Mouse (Mus musculus) heart, embryonic 14.5 days (tissue): ENCODE data around the gene Dll4. TPM values are rescaled to one million over a fixed set of nuclear protein-coding genes. Genes with fewer than 3 reads are reported as not detected.

ENCODE experiments used
- ATAC-seq: fragments of 200-750 bp; cut with Nextera tagmentation; 2 replicates; pipeline ENCODE4 v1.8.0; 2017; ENCODE audit warnings: low read depth, moderate TSS enrichment; ENCODE audit not compliant: insufficient number of reproducible peaks, insufficient read depth, low FRiP score
- H3K27ac ChIP-seq, 2 experiments: fragments of 200-500 bp in 1 of 2; fragments of 300-500 bp in 1 of 2; sonication (generic) in 1 of 2; replicated peaks in 1 of 2; 2 replicates each; pipeline ENCODE4 v1.5.1; 2012 to 2014; ENCODE audit warnings: low read depth in 2 of 2, low read length in 2 of 2, control low read depth in 1 of 2, mild to moderate bottlenecking in 1 of 2, mixed read lengths in 1 of 2; ENCODE audit not compliant: control insufficient read depth in 1 of 2, insufficient read depth in 1 of 2
- H3K27me3 ChIP-seq: fragments of 300-500 bp; sonication (generic); 2 replicates; pipeline ENCODE4 v1.6.1; 2014; ENCODE audit warnings: mild to moderate bottlenecking, low read length, control low read depth; ENCODE audit not compliant: control insufficient read depth, insufficient read depth
- H3K36me3 ChIP-seq: fragments of 300-500 bp; sonication (generic); 2 replicates; pipeline ENCODE4 v1.6.1; 2014; ENCODE audit warnings: mild to moderate bottlenecking, control low read depth, low read length, mixed read lengths; ENCODE audit not compliant: control insufficient read depth, insufficient read depth
- H3K4me1 ChIP-seq, 2 experiments: fragments of 200-500 bp in 1 of 2; fragments of 300-500 bp in 1 of 2; sonication (generic) in 1 of 2; 2 replicates each; pipeline ENCODE4 v1.6.1; 2012 to 2014; ENCODE audit warnings: low read length in 2 of 2, control low read depth in 1 of 2, mixed read lengths in 1 of 2; ENCODE audit not compliant: control insufficient read depth in 2 of 2, insufficient read depth in 2 of 2
- H3K4me2 ChIP-seq: fragments of 300-500 bp; sonication (generic); 2 replicates; pipeline ENCODE4 v1.6.1; 2014; ENCODE audit warnings: mild to moderate bottlenecking, low read length
- H3K4me3 ChIP-seq, 2 experiments: fragments of 200-500 bp in 1 of 2; fragments of 300-500 bp in 1 of 2; sonication (generic) in 1 of 2; 2 replicates each; pipeline ENCODE4 v1.5.1; 2012 to 2014; ENCODE audit warnings: low read length in 2 of 2, mild to moderate bottlenecking in 2 of 2, control low read depth in 1 of 2, low read depth in 1 of 2, moderate library complexity in 1 of 2; ENCODE audit not compliant: control insufficient read depth in 1 of 2, insufficient read depth in 1 of 2
- H3K9ac ChIP-seq: fragments of 300-500 bp; sonication (generic); 2 replicates; pipeline ENCODE4 v1.6.1; 2014; ENCODE audit warnings: mild to moderate bottlenecking, low read length
- H3K9me3 ChIP-seq: fragments of 300-500 bp; sonication (generic); 2 replicates; pipeline ENCODE4 v1.6.1; 2016; ENCODE audit warnings: low read length, control low read depth; ENCODE audit not compliant: control insufficient read depth
- WGBS: fragments of 180-500 bp; shearing (Covaris S2); extraction: QIAGEN DNeasy Blood & Tissue Kit; methylation state at CpG from one replicate; pipeline ENCODE4 v1.1.7; 2014; 5-methylcytosine and 5-hydroxymethylcytosine counted together
- polyA plus RNA-seq: library from polyadenylated mRNA; unstranded; fragments of >200 nt; fragmentation: Nextera tagmentation; extraction: Ambion mirVana; gene quantifications from 2 replicates; pipeline ENCODE4 v1.2.1, GENCODE M21; 2014

Dll4 gene
- polyA plus RNA-seq, 1 experiment from 2014 or later, result 6.9 TPM

DNA sequence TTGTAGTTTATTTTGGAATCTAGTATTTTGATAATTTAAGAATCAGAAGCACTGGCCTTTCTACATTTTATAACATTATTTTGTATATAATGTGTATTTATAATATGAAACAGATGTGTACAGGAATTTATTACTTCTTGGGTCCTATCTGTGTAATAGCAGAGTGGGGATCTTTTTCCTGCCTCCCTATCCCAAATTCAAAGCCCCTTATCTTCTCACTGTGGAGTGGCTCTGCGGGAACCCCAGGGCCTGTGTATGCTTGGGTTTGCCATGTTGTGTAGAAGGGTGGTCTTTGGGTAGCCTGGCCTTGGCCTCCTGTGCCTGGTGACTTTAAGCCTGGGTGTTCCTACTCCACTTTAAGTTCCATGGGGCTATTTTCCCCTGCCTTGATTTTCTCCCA, 10.0 kb downstream of the Dll4 start:
- Histone ChIP-seq H3K4me3 (no peak overlapping the region), H3K4me2 (peak overlapping the region; percentile 25; the same call in 1 of the 2 replicates), H3K27me3 (peaks cover 20% of the 10 kb centered on the region), H3K9ac (no peak overlapping the region), H3K27ac (peak overlapping the region in 1 of 2 experiments; percentile 55; a peak in 3 of 4 replicates), H3K36me3 (0 out of 2 replicates have a peak, but pooled peaks cover 4% of the 10 kb centered on the region), H3K4me1 (peaks cover 5 to 6% of the 10 kb centered on the region in 2 experiments), H3K9me3 (no peaks in the 10 kb centered on the region)
- no peak for ATAC-seq
- 68% methylated on average over 1 of the region's 1 CpGs for WGBS

DNA sequence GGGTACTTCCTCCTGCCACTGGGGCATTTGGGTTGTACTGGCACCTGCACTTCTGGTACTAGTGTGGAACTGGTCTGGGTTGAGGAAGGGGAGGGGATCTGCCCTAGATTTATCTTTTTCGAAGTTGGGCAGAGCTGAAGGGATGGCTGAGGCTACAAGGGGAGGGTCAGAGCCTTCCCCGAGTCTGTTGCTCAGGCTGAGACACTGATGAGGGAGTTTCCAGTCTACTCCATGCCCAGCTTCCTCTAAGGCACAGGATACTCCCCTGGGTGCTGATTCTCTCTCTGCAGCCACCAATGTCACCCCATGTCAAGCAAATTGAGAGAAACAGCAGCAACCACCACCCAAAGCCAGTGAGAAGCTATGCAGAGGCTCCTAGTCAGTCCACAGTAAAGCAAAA, 10.4 kb downstream of the Dll4 start:
- no peaks in the 10 kb centered on the region for H3K9me3 ChIP-seq
- H3K27me3 ChIP-seq, result peaks cover 16% of the 10 kb centered on the region
- peaks cover 5 to 6% of the 10 kb centered on the region in 2 experiments for H3K4me1 ChIP-seq
- no peak overlapping the region for H3K4me3 ChIP-seq
- no peak overlapping the region for H3K9ac ChIP-seq
- peak overlapping the region; percentile 44 to 55 for H3K27ac ChIP-seq
- WGBS, result 59% methylated on average over 2 of the region's 2 CpGs
- 0 out of 2 replicates have a peak, but pooled peaks cover 4% of the 10 kb centered on the region for H3K36me3 ChIP-seq
- peak overlapping the region; percentile 25; the same call in 1 of the 2 replicates for H3K4me2 ChIP-seq
- ATAC-seq, result no peak

DNA sequence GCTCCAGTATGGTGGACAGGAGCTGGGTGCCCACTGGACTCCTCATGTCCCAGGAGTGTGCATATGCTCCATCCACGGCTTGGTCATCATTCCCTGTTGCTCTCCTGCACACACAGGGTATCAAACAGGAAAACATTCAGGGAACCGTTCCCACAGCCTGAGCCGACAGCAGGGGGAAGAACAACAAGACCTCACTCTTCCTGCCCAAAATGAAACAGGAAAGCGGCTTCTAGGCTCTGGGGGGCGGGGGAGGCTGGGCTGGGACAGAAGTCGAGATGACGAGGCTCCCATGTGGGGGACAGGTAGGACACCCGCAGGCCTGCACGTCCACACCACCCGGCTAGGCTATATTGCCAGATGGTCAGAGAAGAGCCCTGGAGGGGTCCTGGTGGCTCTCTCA, 10.9 kb downstream of the Dll4 start:
- H3K27ac ChIP-seq, result peak overlapping the region; percentile 72 to 75
- H3K9me3 ChIP-seq, result no peaks in the 10 kb centered on the region
- H3K4me2 ChIP-seq, result no peak overlapping the region
- WGBS, result 52% methylated on average over 10 of the region's 10 CpGs
- no peak for ATAC-seq
- peaks cover 11% of the 10 kb centered on the region for H3K27me3 ChIP-seq
- no peak overlapping the region for H3K4me3 ChIP-seq
- H3K9ac ChIP-seq, result no peak overlapping the region
- H3K36me3 ChIP-seq, result 0 out of 2 replicates have a peak, but pooled peaks cover 4% of the 10 kb centered on the region
- peaks cover 5 to 6% of the 10 kb centered on the region in 2 experiments for H3K4me1 ChIP-seq

DNA sequence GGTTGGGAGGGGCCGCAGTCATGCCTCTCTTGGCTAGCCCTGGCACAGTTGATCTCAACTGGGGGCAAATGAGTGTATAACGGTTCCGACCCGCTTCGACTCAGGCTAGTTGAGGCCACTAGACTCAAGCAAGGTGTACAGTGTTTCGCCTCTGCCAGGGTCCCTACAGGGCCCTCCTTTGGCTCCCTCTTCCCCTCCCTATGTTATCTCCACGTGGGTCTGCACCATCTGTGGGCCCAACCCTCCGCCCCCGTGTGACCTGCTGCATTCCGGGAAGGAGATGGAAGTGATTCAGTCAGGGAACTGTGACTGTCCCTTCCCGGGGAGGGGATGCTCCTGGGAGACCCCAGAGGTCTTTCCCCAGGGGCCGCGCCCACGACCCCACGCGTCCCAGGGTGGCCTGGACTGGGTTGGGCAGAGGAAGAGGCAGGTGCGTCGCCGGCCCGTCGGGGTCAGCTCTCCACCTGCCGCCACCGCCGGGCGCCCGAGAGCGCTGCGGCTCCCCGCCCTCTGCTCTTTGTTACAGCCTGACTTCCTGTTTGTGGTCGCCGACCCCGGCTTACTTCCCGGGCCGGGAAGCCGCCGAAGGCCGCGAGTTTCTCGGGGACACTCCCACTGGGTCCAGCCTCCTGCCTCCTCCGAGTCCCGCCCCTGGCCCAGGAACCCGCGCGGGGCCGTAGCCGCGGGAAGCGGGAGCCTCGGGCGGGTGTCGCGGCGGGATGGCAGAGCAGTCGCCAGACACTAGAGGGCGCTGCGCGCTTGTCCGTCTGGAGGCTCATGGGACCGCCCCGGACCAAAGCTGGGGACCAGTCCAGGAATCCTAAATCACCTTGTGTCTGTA, 12.1 kb downstream of the Dll4 start:
- Histone ChIP-seq H3K36me3 (0 out of 2 replicates have a peak, but pooled peaks cover 4% of the 10 kb centered on the region), H3K27me3 (0 out of 2 replicates have a peak, but pooled peaks cover under 1% of the 10 kb centered on the region), H3K27ac (peak overlapping the region; percentile 42 to 75), H3K9ac (peak overlapping the region; percentile 76), H3K4me2 (peak overlapping the region; percentile 88), H3K4me1 (peaks cover 5 to 6% of the 10 kb centered on the region in 2 experiments), H3K9me3 (no peaks in the 10 kb centered on the region), H3K4me3 (peak overlapping the region; percentile 55 to 67)
- 9% methylated on average over 53 of the region's 60 CpGs for WGBS
- peak; percentile 77 for ATAC-seq

DNA sequence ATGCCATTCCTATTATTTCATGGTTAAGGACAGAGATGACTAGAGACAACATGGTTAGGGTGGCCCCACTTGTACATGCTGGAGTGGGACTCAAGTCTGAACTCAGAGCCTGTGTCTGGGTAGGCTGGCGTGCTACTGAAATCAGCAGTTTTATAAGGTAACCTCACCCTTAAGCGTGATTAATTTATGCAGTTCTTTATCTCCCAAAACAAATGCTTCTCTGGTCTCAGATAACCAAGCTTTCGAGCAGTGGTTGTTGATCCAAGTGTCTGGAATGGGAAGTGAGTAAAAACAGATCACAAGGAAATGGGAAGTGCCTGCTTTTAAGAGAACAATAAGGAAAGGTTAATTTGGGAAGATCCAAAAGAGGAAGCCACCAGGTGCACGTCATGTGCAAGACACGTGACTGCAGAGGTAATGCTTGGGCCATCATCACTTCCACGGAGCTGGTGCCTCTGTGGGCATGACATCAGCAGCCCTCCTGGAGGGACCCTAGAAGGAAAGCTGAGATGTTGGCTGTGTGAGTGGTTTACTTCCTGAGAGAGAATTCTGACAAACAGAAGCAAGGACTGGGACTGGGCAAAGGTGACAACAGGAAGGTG, 19.1 kb downstream of the Dll4 start:
- no peaks in the 10 kb centered on the region for H3K36me3 ChIP-seq
- H3K27ac ChIP-seq, result 0 out of 4 replicates have a peak overlapping the region, but pooled peaks of 1 of the 2 experiments have one; percentile 7
- H3K9ac ChIP-seq, result no peak overlapping the region
- H3K27me3 ChIP-seq, result no peaks in the 10 kb centered on the region
- no peak overlapping the region for H3K4me3 ChIP-seq
- H3K4me2 ChIP-seq, result no peak overlapping the region
- H3K4me1 ChIP-seq, result 0 out of 4 replicates have a peak, but pooled peaks cover 0 to 2% of the 10 kb centered on the region in 2 experiments
- WGBS, result 22% methylated on average over 6 of the region's 6 CpGs
- H3K9me3 ChIP-seq, result no peaks in the 10 kb centered on the region
- ATAC-seq, result no peak; the same call in 1 of the 2 replicates

DNA sequence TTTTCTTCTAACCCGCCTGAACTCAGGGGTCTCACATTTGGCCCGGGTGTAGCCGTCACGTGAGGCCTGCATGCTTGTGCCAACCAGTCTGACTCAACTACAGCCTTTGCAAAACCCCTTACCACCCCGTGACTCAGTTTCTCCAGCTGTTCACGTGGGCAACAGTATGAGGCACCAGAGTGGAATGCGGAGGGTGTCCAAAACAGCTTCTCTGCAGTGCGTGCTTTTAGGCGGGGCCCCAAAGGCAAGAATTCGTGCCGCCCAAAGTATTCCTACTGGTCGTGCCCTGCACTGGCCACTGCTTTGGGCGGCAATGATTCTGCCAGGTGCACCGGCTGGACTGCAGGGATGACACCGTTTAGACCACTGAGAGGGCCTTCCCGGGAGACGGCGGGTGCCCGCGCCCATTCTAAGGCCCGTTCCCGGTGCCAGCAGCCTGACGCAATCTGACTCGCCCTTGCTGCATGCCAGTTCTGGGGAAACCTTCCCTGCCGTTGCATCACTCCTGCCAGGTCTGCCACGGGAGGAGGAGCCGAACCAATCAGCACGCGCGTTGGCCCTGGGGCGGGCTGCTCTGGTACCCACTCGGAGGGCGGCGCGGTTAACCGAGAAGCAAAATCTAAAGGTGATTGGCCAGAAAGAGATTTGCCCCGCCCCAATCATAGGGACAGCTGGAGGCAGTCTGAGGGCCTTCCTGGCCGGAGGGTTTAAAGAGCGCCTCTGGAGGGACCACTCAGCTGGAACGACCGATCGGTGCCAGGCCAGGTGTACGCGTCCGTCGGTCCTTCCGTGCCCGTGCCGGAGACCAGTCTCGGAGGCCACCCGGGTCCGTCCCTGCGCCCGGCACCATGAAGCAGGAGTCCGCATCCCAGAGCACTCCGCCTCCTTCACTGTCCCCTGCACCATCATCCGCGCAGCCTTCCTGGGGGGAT, 25.2 kb downstream of the Dll4 start, which contains the start of gene Chac1:
Gene Chac1 (plus strand): TSS at position 675 of the 932 bp plus-strand sequence.
- H3K9me3 ChIP-seq, result no peaks in the 10 kb centered on the region
- ATAC-seq, result no peak; the same call in 1 of the 2 replicates
- H3K4me3 ChIP-seq, result peak within 1 kb of the TSS; percentile 46 to 51
- H3K27me3 ChIP-seq, result peaks cover 23% of the 10 kb centered on the region
- peak within 1 kb of the TSS; percentile 68 for H3K9ac ChIP-seq
- no peak within 1 kb of the TSS for H3K27ac ChIP-seq
- H3K36me3 ChIP-seq, result no peaks in the 10 kb centered on the region
- 5% methylated on average over 58 of the region's 58 CpGs for WGBS
- H3K4me1 ChIP-seq, result peaks cover 7 to 10% of the 10 kb centered on the region in 2 experiments; a peak in 3 of 4 replicates
- H3K4me2 ChIP-seq, result peak within 1 kb of the TSS; percentile 90

DNA sequence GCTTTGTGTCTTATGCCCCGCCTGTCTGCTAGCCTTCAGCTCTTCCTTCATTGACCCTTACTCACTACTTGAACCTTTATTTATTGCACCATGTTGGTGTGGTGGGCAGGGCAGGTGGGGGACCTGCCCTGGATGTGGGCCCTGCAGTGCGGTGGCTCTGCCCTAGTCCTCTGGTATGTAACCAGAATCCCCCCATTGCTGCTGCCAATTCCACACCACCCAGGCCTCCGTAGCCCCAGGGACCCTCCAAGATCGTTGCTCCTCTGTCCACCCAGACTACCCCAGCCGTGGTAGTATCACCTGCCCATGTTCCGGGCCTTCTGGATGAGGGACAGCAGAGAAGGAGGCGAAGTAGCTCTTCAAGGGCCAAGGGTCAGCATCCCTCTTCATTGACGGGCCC, 28.1 kb downstream of the Dll4 start:
- Histone ChIP-seq H3K27ac (no peak overlapping the region), H3K4me3 (no peak overlapping the region), H3K4me1 (peaks cover 7 to 10% of the 10 kb centered on the region in 2 experiments; a peak in 3 of 4 replicates), H3K27me3 (peaks cover 23% of the 10 kb centered on the region), H3K36me3 (no peaks in the 10 kb centered on the region), H3K9me3 (no peaks in the 10 kb centered on the region), H3K9ac (no peak overlapping the region), H3K4me2 (no peak overlapping the region)
- ATAC-seq, result no peak
- WGBS, result 77% methylated on average over 8 of the region's 8 CpGs
